ENCODE assay signal across 18 mouse cellular contexts in genomic region chr10:66941974-66942373, GRCm38 (mm10).
DNase-seq lines count a peak whose midpoint lies in the region; ATAC-seq and TF ChIP-seq lines count a peak whose summit lies in the region.
"Had no signal": no experiment of that assay in that cellular context is flagged by ENCODE, and none has a peak within 500 bp of the region (broad histone marks: within the 10 kb centered on the region; RNA-seq: fewer than 3 reads in every experiment).

No protein-coding gene starts in this region.

- ATAC-seq in heart, embryonic 11.5 days (replicated peaks; ENCODE audit: insufficient number of reproducible peaks, low FRiP score, low TSS enrichment): no peak
- ATAC-seq in inflammation-experienced regulatory T-cells, adult 6 months: no peak
- ATAC-seq: forebrain, embryonic 16.5 days had no signal

- TF ChIP-seq CTCF in C2C12 (IDR thresholded peaks at IDR 0.05; ENCODE audit: control insufficient read depth, insufficient read depth, insufficient read length): no peak

- no peaks in the 10 kb centered on the region for H3K79me2 ChIP-seq in C2C12 (ENCODE audit: control insufficient read depth, insufficient read depth)

- intact Hi-C loops in gastrocnemius, postnatal 36 days (cut with DNase I): no loop called here

- H3K36me3 ChIP-seq in heart, embryonic 11.5 days (ENCODE audit: control insufficient read depth, insufficient read depth, low read length): no peaks in the 10 kb centered on the region
- H3K36me3 ChIP-seq in C2C12 (ENCODE audit: control insufficient read depth, insufficient read depth): no peaks in the 10 kb centered on the region
- H3K36me3 ChIP-seq: embryonic facial prominence, embryonic 12.5 days; neural tube, embryonic 13.5 days had no signal

- no peak overlapping the region for H3K4me2 ChIP-seq in heart, embryonic 11.5 days
- H3K4me2 ChIP-seq: embryonic facial prominence, embryonic 12.5 days; liver, embryonic 11.5 days; neural tube, embryonic 13.5 days had no signal

- H3K4me3 ChIP-seq in heart, embryonic 11.5 days (ENCODE audit: low read depth, low read length): no peak overlapping the region
- H3K4me3 ChIP-seq in C2C12 (ENCODE audit: insufficient read depth, poor library complexity, severe bottlenecking): no peak overlapping the region
- H3K4me3 ChIP-seq: embryonic facial prominence, embryonic 12.5 days; neural tube, embryonic 13.5 days had no signal

- H3K79me3 ChIP-seq in C2C12 (ENCODE audit: low read depth): no peaks in the 10 kb centered on the region

- H3K9me3 ChIP-seq in heart, embryonic 11.5 days (replicated peaks; ENCODE audit: control insufficient read depth, low read length): no peaks in the 10 kb centered on the region
- H3K9me3 ChIP-seq: embryonic facial prominence, embryonic 12.5 days; neural tube, embryonic 13.5 days had no signal

- 86% methylated on average over 3 of the region's 3 CpGs for WGBS in heart, embryonic 11.5 days (ENCODE audit: insufficient replicate concordance)

- no peaks in the 10 kb centered on the region for H3K27me3 ChIP-seq in heart, embryonic 11.5 days (ENCODE audit: control insufficient read depth, insufficient read depth, low read length)
- H3K27me3 ChIP-seq in C2C12 (ENCODE audit: control insufficient read depth, insufficient read depth, insufficient read length): no peaks in the 10 kb centered on the region
- H3K27me3 ChIP-seq: CH12.LX; embryonic facial prominence, embryonic 12.5 days; neural tube, embryonic 13.5 days had no signal

- no peak overlapping the region for H3K9ac ChIP-seq in heart, embryonic 11.5 days (ENCODE audit: low read depth, low read length)
- H3K9ac ChIP-seq: embryonic facial prominence, embryonic 12.5 days; neural tube, embryonic 13.5 days had no signal

- no peaks in the 10 kb centered on the region for H3K4me1 ChIP-seq in heart, embryonic 11.5 days (ENCODE audit: control insufficient read depth, insufficient read depth, low read length)
- H3K4me1 ChIP-seq: neural tube, embryonic 13.5 days had no signal

- peak; percentile 67 to 71 for DNase-seq in heart, adult 18-20 months
- DNase-seq in adipocyte (ENCODE audit: low spot score): peak; percentile 83
- DNase-seq in gastrocnemius, postnatal 36 days: peak; percentile 58 to 64
- no peak for DNase-seq in layer of hippocampus, adult 18-20 months (ENCODE audit: low spot score in 2 of 2)
- DNase-seq in spleen, postnatal 36 days (ENCODE audit: low spot score in 2 of 2): no peak
- DNase-seq: kidney, adult 8-10 months; kidney, postnatal 4 days; lung, adult 2 months; lung, postnatal 36 days; thymus, postnatal 36 days had no signal

- H3K27ac ChIP-seq in heart, embryonic 11.5 days (ENCODE audit: low read depth, low read length): no peak overlapping the region
- H3K27ac ChIP-seq: embryonic facial prominence, embryonic 12.5 days; neural tube, embryonic 13.5 days had no signal

- no peak overlapping the region for H3ac ChIP-seq in C2C12 (ENCODE audit: control insufficient read depth, insufficient read length, low read depth)

TF ChIP-seq in C2C12, 6 proteins besides CTCF, POLR2A, EP300 and RAD21:
- TF ChIP-seq CEBPB (IDR thresholded peaks at IDR 0.05; ENCODE audit: low read depth) (no peak), USF1 (IDR thresholded peaks at IDR 0.05; ENCODE audit: low read depth) (no peak), MYOD1 (IDR thresholded peaks at IDR 0.05; ENCODE audit: control insufficient read depth, insufficient read length, low read depth) (peak; percentile 94), MAX (IDR thresholded peaks at IDR 0.05) (no peak)

Comparison
In these comparisons a context has a peak if more than half of its experiments do, and no peak if none do; other contexts are left out.
1. DNase-seq: peak in heart, adult 18-20 months (2 of 2), adipocyte (single experiment) and gastrocnemius, postnatal 36 days (2 of 2); none in layer of hippocampus, adult 18-20 months (0 of 2) and spleen, postnatal 36 days (0 of 2).